Mouse (Mus musculus): Measurements from ENCODE around the gene Zscan29. TPM values are rescaled to one million over a fixed set of nuclear protein-coding genes. Genes with fewer than 3 reads are reported as not detected.

The Zscan29 gene
- total RNA-seq, 1 experiment, result 5.0 TPM

DNA sequence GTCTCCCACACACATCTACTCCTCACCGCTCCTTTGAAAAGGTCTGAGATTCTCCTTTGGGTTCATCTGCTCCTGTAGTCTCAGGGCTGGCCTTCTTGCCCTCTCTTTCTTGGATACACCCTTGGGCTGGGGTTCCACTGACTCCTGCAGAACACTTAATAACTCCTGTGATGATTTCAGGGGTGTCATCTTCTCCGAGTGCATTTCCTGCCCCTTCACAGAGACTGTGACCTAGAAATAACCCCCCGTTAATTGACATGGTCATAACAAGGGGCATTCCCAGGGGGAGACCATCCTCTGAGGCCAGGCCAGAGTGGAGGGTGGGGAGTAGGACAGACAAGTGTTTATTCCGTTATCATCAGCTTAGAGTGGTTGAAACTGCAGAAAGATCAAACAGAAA is 1.8 kb downstream of the Zscan29 start:
- no peak for TF ChIP-seq CHD2 (IDR thresholded peaks at IDR 0.05; ENCODE audit: low read depth, low read length)
- TF ChIP-seq HCFC1 (IDR thresholded peaks at IDR 0.05; ENCODE audit: borderline replicate concordance, insufficient read depth, low read length), result no peak
- no peak for TF ChIP-seq ZC3H11A (IDR thresholded peaks at IDR 0.05; ENCODE audit: borderline replicate concordance, low read depth, low read length)
- no peak for TF ChIP-seq ZNF384 (IDR thresholded peaks at IDR 0.05; ENCODE audit: low read depth, low read length)
- no peak for TF ChIP-seq MAFK (IDR thresholded peaks at IDR 0.05; ENCODE audit: insufficient read depth, low read depth, low read length)
- Histone ChIP-seq H3K27ac (ENCODE audit: insufficient read depth, low read depth, low read length, poor library complexity, severe bottlenecking) (no peak overlapping the region), H3K9ac (ENCODE audit: insufficient read depth, low read depth, low read length, poor library complexity, severe bottlenecking) (no peak overlapping the region), H3K36me3 (ENCODE audit: control insufficient read depth, insufficient read depth, low read length, poor library complexity, severe bottlenecking) (peaks cover 2% of the 10 kb centered on the region), H3K4me1 (ENCODE audit: control insufficient read depth in 2 of 2, insufficient read depth in 2 of 2, low read length in 2 of 2, poor library complexity in 1 of 2) (no peaks in the 10 kb centered on the region), H3K4me3 (ENCODE audit: insufficient read depth in 1 of 2, low read depth in 1 of 2, low read length in 2 of 2, poor library complexity in 1 of 2, severe bottlenecking in 1 of 2) (no peak overlapping the region), H3K9me3 (ENCODE audit: control insufficient read depth, insufficient read depth, low read depth, low read length) (no peaks in the 10 kb centered on the region)
- in situ Hi-C loops (cut with MboI; ENCODE audit: low sequenced_read_pairs in 2 of 2, unreplicated experiment in 2 of 2), result no loop called here
- DNase-seq (ENCODE audit: low read depth, low spot score), result no peak

DNA sequence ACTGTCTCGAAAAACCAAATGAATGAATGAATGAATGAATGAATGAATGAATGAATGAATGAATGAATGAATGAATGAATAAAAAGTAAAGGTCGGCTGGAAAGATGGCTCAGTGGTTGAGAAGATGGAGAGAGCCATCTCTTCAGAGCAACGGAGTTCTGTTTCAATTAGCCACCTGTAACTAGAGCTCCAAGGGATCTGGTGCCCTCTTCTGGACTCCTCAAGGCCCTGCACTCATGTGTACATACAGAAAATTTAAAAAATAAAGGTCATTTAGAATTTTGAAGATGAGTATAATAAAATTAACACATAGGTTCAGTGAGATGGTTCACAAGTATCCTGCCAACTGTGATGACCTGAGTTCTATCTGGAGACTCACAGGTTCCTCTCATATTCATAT is 17.8 kb downstream of the Zscan29 start:
- no peak for TF ChIP-seq ZNF384 (IDR thresholded peaks at IDR 0.05; ENCODE audit: low read depth, low read length)
- no peak for TF ChIP-seq MAFK (IDR thresholded peaks at IDR 0.05; ENCODE audit: insufficient read depth, low read depth, low read length)
- no peak for TF ChIP-seq CHD2 (IDR thresholded peaks at IDR 0.05; ENCODE audit: low read depth, low read length)
- TF ChIP-seq HCFC1 (IDR thresholded peaks at IDR 0.05; ENCODE audit: borderline replicate concordance, insufficient read depth, low read length), result no peak
- no peak for TF ChIP-seq ZC3H11A (IDR thresholded peaks at IDR 0.05; ENCODE audit: borderline replicate concordance, low read depth, low read length)
- in situ Hi-C loops (cut with MboI; ENCODE audit: low sequenced_read_pairs in 2 of 2, unreplicated experiment in 2 of 2), result no loop called here
- Histone ChIP-seq H3K36me3 (ENCODE audit: control insufficient read depth, insufficient read depth, low read length, poor library complexity, severe bottlenecking) (peaks cover 7% of the 10 kb centered on the region), H3K9ac (ENCODE audit: insufficient read depth, low read depth, low read length, poor library complexity, severe bottlenecking) (no peak overlapping the region), H3K27ac (ENCODE audit: insufficient read depth, low read depth, low read length, poor library complexity, severe bottlenecking) (no peak overlapping the region), H3K4me1 (ENCODE audit: control insufficient read depth in 2 of 2, insufficient read depth in 2 of 2, low read length in 2 of 2, poor library complexity in 1 of 2) (no peaks in the 10 kb centered on the region), H3K4me3 (ENCODE audit: insufficient read depth in 1 of 2, low read depth in 1 of 2, low read length in 2 of 2, poor library complexity in 1 of 2, severe bottlenecking in 1 of 2) (no peak overlapping the region), H3K9me3 (ENCODE audit: control insufficient read depth, insufficient read depth, low read depth, low read length) (no peaks in the 10 kb centered on the region)
- DNase-seq (ENCODE audit: low read depth, low spot score), result no peak

DNA sequence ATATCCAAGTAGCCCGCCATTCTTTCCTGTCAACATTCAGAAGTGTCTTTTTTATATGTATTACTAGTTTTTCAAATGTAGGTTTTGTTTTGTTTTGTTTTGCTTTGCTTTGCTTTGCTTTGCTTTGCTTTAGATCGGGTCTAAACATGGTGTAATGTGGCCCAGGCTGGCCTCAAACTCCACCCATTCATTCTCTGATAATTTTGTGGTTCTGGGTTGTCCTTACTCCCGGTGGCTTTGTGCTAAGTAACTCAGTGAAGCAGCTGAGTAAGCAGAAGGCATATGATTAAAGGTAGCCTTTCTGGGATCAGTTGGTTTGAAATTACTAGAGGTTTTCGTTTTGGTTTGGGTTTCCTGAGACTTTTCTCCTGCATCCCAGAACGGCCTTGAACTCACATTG is 21.2 kb downstream of the Zscan29 start:
- no peak for DNase-seq (ENCODE audit: low read depth, low spot score)
- Histone ChIP-seq H3K4me3 (ENCODE audit: insufficient read depth in 1 of 2, low read depth in 1 of 2, low read length in 2 of 2, poor library complexity in 1 of 2, severe bottlenecking in 1 of 2) (no peak overlapping the region), H3K9ac (ENCODE audit: insufficient read depth, low read depth, low read length, poor library complexity, severe bottlenecking) (no peak overlapping the region), H3K4me1 (ENCODE audit: control insufficient read depth in 2 of 2, insufficient read depth in 2 of 2, low read length in 2 of 2, poor library complexity in 1 of 2) (no peaks in the 10 kb centered on the region), H3K9me3 (ENCODE audit: control insufficient read depth, insufficient read depth, low read depth, low read length) (no peaks in the 10 kb centered on the region), H3K27ac (ENCODE audit: insufficient read depth, low read depth, low read length, poor library complexity, severe bottlenecking) (no peak overlapping the region), H3K36me3 (ENCODE audit: control insufficient read depth, insufficient read depth, low read length, poor library complexity, severe bottlenecking) (peaks cover 8% of the 10 kb centered on the region)
- in situ Hi-C loops (cut with MboI; ENCODE audit: low sequenced_read_pairs in 2 of 2, unreplicated experiment in 2 of 2), result no loop called here
- TF ChIP-seq HCFC1 (IDR thresholded peaks at IDR 0.05; ENCODE audit: borderline replicate concordance, insufficient read depth, low read length), result no peak

- no peaks in the 10 kb centered on the region for H3K9me3 ChIP-seq (ENCODE audit: control insufficient read depth, insufficient read depth, low read depth, low read length)
- H3K4me1 ChIP-seq (ENCODE audit: control insufficient read depth in 2 of 2, insufficient read depth in 2 of 2, low read length in 2 of 2, poor library complexity in 1 of 2), result no peaks in the 10 kb centered on the region; a peak in 1 of 4 replicates
- no peak overlapping the region for H3K9ac ChIP-seq (ENCODE audit: insufficient read depth, low read depth, low read length, poor library complexity, severe bottlenecking)
- peaks cover 12% of the 10 kb centered on the region for H3K36me3 ChIP-seq (ENCODE audit: control insufficient read depth, insufficient read depth, low read length, poor library complexity, severe bottlenecking)
- TF ChIP-seq CHD2 (IDR thresholded peaks at IDR 0.05; ENCODE audit: low read depth, low read length) (no peak), ZC3H11A (IDR thresholded peaks at IDR 0.05; ENCODE audit: borderline replicate concordance, low read depth, low read length) (no peak), MAFK (IDR thresholded peaks at IDR 0.05; ENCODE audit: insufficient read depth, low read depth, low read length) (no peak)
- H3K4me3 ChIP-seq (ENCODE audit: insufficient read depth in 1 of 2, low read depth in 1 of 2, low read length in 2 of 2, poor library complexity in 1 of 2, severe bottlenecking in 1 of 2), result no peak overlapping the region
- no peak for DNase-seq (ENCODE audit: low read depth, low spot score)
- in situ Hi-C loops (cut with MboI; ENCODE audit: low sequenced_read_pairs in 2 of 2, unreplicated experiment in 2 of 2), result no loop called here
- H3K27ac ChIP-seq (ENCODE audit: insufficient read depth, low read depth, low read length, poor library complexity, severe bottlenecking), result no peak overlapping the region
Measured at GRCm38 (mm10) chr2:121142415-121142814, 28.5 kb downstream of the Zscan29 start.

DNA sequence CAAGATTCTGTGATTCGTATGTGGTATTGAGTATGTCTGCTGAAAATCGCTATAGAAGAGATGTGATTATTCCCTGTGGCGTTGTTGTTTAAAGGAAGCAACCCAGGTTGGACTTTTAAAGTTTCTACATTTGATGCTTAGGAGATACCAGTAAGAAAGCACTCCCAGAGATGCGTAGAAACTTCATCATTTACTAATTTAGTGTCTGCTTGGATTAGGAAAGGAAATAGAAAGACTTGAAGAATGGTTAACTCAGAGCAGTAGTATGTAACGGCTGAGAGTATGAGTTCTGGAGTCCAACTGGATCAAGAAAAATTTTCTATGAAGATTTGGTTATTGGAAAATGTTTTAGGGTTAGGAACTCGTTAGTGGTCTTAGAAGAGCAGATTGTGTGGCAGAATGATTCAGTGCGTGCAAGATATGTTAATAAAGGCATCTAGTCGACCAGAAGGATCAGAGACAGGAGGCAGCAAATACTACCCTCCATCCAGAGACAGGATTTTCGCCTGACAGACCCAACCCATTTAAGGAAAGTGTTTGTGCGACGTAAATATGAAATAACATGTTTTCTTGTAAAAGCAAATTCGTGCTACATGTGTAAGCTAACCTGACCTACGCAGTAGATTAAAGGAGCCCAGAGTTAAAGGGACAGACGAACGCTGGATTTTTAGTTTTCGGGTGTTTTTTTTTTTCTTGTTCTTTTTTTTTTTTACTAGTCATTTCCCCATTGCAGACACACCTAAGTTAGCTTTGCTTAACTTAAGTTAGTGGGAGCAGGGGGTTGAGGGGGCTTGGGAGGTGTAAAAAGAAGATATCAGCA is 29.5 kb downstream of the Zscan29 start:
- Histone ChIP-seq H3K9ac (ENCODE audit: insufficient read depth, low read depth, low read length, poor library complexity, severe bottlenecking) (peak overlapping the region; percentile 65; the same call in 1 of the 2 replicates), H3K4me1 (ENCODE audit: control insufficient read depth in 2 of 2, insufficient read depth in 2 of 2, low read length in 2 of 2, poor library complexity in 1 of 2) (no peaks in the 10 kb centered on the region; a peak in 1 of 4 replicates), H3K36me3 (ENCODE audit: control insufficient read depth, insufficient read depth, low read length, poor library complexity, severe bottlenecking) (peaks cover 10% of the 10 kb centered on the region), H3K9me3 (ENCODE audit: control insufficient read depth, insufficient read depth, low read depth, low read length) (no peaks in the 10 kb centered on the region), H3K27ac (ENCODE audit: insufficient read depth, low read depth, low read length, poor library complexity, severe bottlenecking) (no peak overlapping the region; the same call in 1 of the 2 replicates), H3K4me3 (ENCODE audit: insufficient read depth in 1 of 2, low read depth in 1 of 2, low read length in 2 of 2, poor library complexity in 1 of 2, severe bottlenecking in 1 of 2) (peak overlapping the region; percentile 61 to 75)
- in situ Hi-C loops (cut with MboI; ENCODE audit: low sequenced_read_pairs in 2 of 2, unreplicated experiment in 2 of 2), result no loop called here
- TF ChIP-seq MAFK (IDR thresholded peaks at IDR 0.05; ENCODE audit: insufficient read depth, low read depth, low read length), result no peak
- no peak for TF ChIP-seq CHD2 (IDR thresholded peaks at IDR 0.05; ENCODE audit: low read depth, low read length)
- no peak for DNase-seq (ENCODE audit: low read depth, low spot score)
